Comparison of ENCODE assay signal across 16 mouse cellular contexts in genomic region chr11:59900995-59901394, GRCm38 (mm10). TPM values are rescaled to one million over a fixed set of nuclear protein-coding genes. Genes with fewer than 3 reads are reported as not detected.
A peak's percentile ranks its signal among the peaks of the same experiment; 100 is the strongest.
DNase-seq lines count a peak whose midpoint lies in the region; ATAC-seq and TF ChIP-seq lines count a peak whose summit lies in the region.
"Had no signal": no experiment of that assay in that cellular context is flagged by ENCODE, and none has a peak within 500 bp of the region (broad histone marks: within the 10 kb centered on the region; RNA-seq: fewer than 3 reads in every experiment).

No protein-coding gene starts in this region.

- peaks cover 9% of the 10 kb centered on the region for H3K4me1 ChIP-seq in forebrain, embryonic 15.5 days
- H3K4me1 ChIP-seq in forebrain, postnatal 0 days (ENCODE audit: insufficient read depth), result no peaks in the 10 kb centered on the region
- peaks cover 16% of the 10 kb centered on the region for H3K4me1 ChIP-seq in hindbrain, embryonic 15.5 days (replicated peaks)
- H3K4me1 ChIP-seq in hindbrain, embryonic 14.5 days (replicated peaks; ENCODE audit: control insufficient read depth, insufficient read depth, low read length), result peaks cover 12% of the 10 kb centered on the region; the same call in 1 of the 2 replicates
- H3K4me1 ChIP-seq in lung, postnatal 0 days (ENCODE audit: insufficient read depth, low read depth, low read length), result peaks cover 5% of the 10 kb centered on the region; the same call in 1 of the 2 replicates
- H3K4me1 ChIP-seq in heart, postnatal 0 days (ENCODE audit: control insufficient read depth, insufficient read depth), result peaks cover 33% of the 10 kb centered on the region
- H3K4me1 ChIP-seq in forebrain, embryonic 13.5 days, result peaks cover 6% of the 10 kb centered on the region

- H3K9me3 ChIP-seq in forebrain, embryonic 15.5 days, result no peaks in the 10 kb centered on the region
- no peaks in the 10 kb centered on the region for H3K9me3 ChIP-seq in forebrain, postnatal 0 days (ENCODE audit: low read length)
- no peaks in the 10 kb centered on the region for H3K9me3 ChIP-seq in hindbrain, embryonic 15.5 days
- H3K9me3 ChIP-seq in hindbrain, embryonic 14.5 days (ENCODE audit: control insufficient read depth, low read length), result no peaks in the 10 kb centered on the region
- H3K9me3 ChIP-seq in lung, postnatal 0 days (ENCODE audit: low read length), result no peaks in the 10 kb centered on the region
- no peaks in the 10 kb centered on the region for H3K9me3 ChIP-seq in heart, postnatal 0 days (replicated peaks; ENCODE audit: control insufficient read depth, low read length)
- H3K9me3 ChIP-seq in forebrain, embryonic 13.5 days (replicated peaks), result no peaks in the 10 kb centered on the region
- H3K9me3 ChIP-seq: G1E; limb, embryonic 13.5 days; midbrain, embryonic 10.5 days had no signal

- no peak for DNase-seq in forebrain, postnatal 0 days
- DNase-seq in hindbrain, embryonic 14.5 days (ENCODE audit: low spot score), result no peak
- no peak for DNase-seq in lung, postnatal 0 days (ENCODE audit: low spot score)
- no peak for DNase-seq in lung, postnatal 36 days
- no peak for DNase-seq in heart, postnatal 0 days (ENCODE audit: low spot score)
- DNase-seq: lung, embryonic 14.5 days; right cerebral cortex, postnatal 14 days; thymus, postnatal 14 days had no signal

- WGBS in forebrain, embryonic 15.5 days, result 88% methylated on average over 1 of the region's 1 CpGs
- WGBS in forebrain, postnatal 0 days, result 83% methylated on average over 1 of the region's 1 CpGs
- WGBS in hindbrain, embryonic 15.5 days, result 92% methylated on average over 1 of the region's 1 CpGs
- WGBS in hindbrain, embryonic 14.5 days, result 85% methylated on average over 1 of the region's 1 CpGs
- WGBS in lung, postnatal 0 days, result 81% methylated on average over 1 of the region's 1 CpGs
- 79% methylated on average over 1 of the region's 1 CpGs for WGBS in heart, postnatal 0 days
- 88% methylated on average over 1 of the region's 1 CpGs for WGBS in forebrain, embryonic 13.5 days

- H3K9ac ChIP-seq in forebrain, embryonic 15.5 days (replicated peaks), result no peak overlapping the region
- no peak overlapping the region for H3K9ac ChIP-seq in forebrain, postnatal 0 days
- H3K9ac ChIP-seq in hindbrain, embryonic 15.5 days, result no peak overlapping the region
- no peak overlapping the region for H3K9ac ChIP-seq in hindbrain, embryonic 14.5 days
- no peak overlapping the region for H3K9ac ChIP-seq in lung, postnatal 0 days (replicated peaks; ENCODE audit: low read depth)
- H3K9ac ChIP-seq in heart, postnatal 0 days (replicated peaks; ENCODE audit: low read depth, low read length), result no peak overlapping the region
- no peak overlapping the region for H3K9ac ChIP-seq in forebrain, embryonic 13.5 days
- H3K9ac ChIP-seq: limb, embryonic 13.5 days; lung, embryonic 14.5 days had no signal

- no peak overlapping the region for H3K4me2 ChIP-seq in forebrain, embryonic 15.5 days (replicated peaks)
- H3K4me2 ChIP-seq in forebrain, postnatal 0 days (ENCODE audit: low read depth), result no peak overlapping the region
- H3K4me2 ChIP-seq in hindbrain, embryonic 15.5 days, result no peak overlapping the region
- no peak overlapping the region for H3K4me2 ChIP-seq in hindbrain, embryonic 14.5 days (replicated peaks)
- H3K4me2 ChIP-seq in lung, postnatal 0 days (replicated peaks; ENCODE audit: low read depth, low read length), result no peak overlapping the region
- H3K4me2 ChIP-seq in heart, postnatal 0 days (ENCODE audit: low read depth, low read length), result no peak overlapping the region
- H3K4me2 ChIP-seq in forebrain, embryonic 13.5 days, result no peak overlapping the region
- H3K4me2 ChIP-seq: limb, embryonic 13.5 days; lung, embryonic 14.5 days had no signal

- no peak overlapping the region for H3K4me3 ChIP-seq in forebrain, embryonic 15.5 days
- H3K4me3 ChIP-seq in forebrain, postnatal 0 days (ENCODE audit: low read depth, low read length), result no peak overlapping the region
- no peak overlapping the region for H3K4me3 ChIP-seq in hindbrain, embryonic 15.5 days
- H3K4me3 ChIP-seq in hindbrain, embryonic 14.5 days (replicated peaks; ENCODE audit: low read length), result no peak overlapping the region
- H3K4me3 ChIP-seq in lung, postnatal 0 days (ENCODE audit: low read depth, low read length), result no peak overlapping the region
- H3K4me3 ChIP-seq in heart, postnatal 0 days (ENCODE audit: low read depth, low read length), result no peak overlapping the region
- no peak overlapping the region for H3K4me3 ChIP-seq in forebrain, embryonic 13.5 days
- H3K4me3 ChIP-seq: left cerebral cortex, adult 2 months; limb, embryonic 13.5 days; midbrain, embryonic 10.5 days had no signal

- ATAC-seq in forebrain, embryonic 15.5 days (replicated peaks), result no peak
- no peak for ATAC-seq in forebrain, postnatal 0 days
- no peak for ATAC-seq in hindbrain, embryonic 15.5 days (ENCODE audit: low FRiP score, low read depth)
- no peak for ATAC-seq in hindbrain, embryonic 14.5 days (ENCODE audit: low FRiP score)
- ATAC-seq in lung, postnatal 0 days, result no peak
- ATAC-seq in heart, postnatal 0 days (ENCODE audit: insufficient read depth, low read depth), result no peak
- ATAC-seq in forebrain, embryonic 13.5 days, result no peak
- ATAC-seq: intestine, postnatal 0 days had no signal

- 0 out of 2 replicates have a peak overlapping the region, but pooled peaks have one; percentile 6 for H3K27ac ChIP-seq in forebrain, embryonic 15.5 days (replicated peaks)
- H3K27ac ChIP-seq in forebrain, postnatal 0 days (ENCODE audit: low read depth, low read length), result no peak overlapping the region
- H3K27ac ChIP-seq in hindbrain, embryonic 15.5 days (replicated peaks), result 0 out of 2 replicates have a peak overlapping the region, but pooled peaks have one; percentile 45
- no peak overlapping the region for H3K27ac ChIP-seq in hindbrain, embryonic 14.5 days
- H3K27ac ChIP-seq in lung, postnatal 0 days (ENCODE audit: low read length), result 0 out of 2 replicates have a peak overlapping the region, but pooled peaks have one; percentile 7
- H3K27ac ChIP-seq in heart, postnatal 0 days (ENCODE audit: low read depth), result peak overlapping the region; percentile 66
- H3K27ac ChIP-seq in forebrain, embryonic 13.5 days, result no peak overlapping the region
- H3K27ac ChIP-seq: limb, embryonic 13.5 days; midbrain, embryonic 10.5 days had no signal

- no peaks in the 10 kb centered on the region for H3K27me3 ChIP-seq in forebrain, embryonic 15.5 days
- no peaks in the 10 kb centered on the region for H3K27me3 ChIP-seq in forebrain, postnatal 0 days (ENCODE audit: insufficient read depth, low read length)
- no peaks in the 10 kb centered on the region for H3K27me3 ChIP-seq in hindbrain, embryonic 15.5 days
- no peaks in the 10 kb centered on the region for H3K27me3 ChIP-seq in hindbrain, embryonic 14.5 days (ENCODE audit: control insufficient read depth, insufficient read depth, low read length)
- H3K27me3 ChIP-seq in lung, postnatal 0 days (replicated peaks; ENCODE audit: insufficient read depth, low read length), result no peaks in the 10 kb centered on the region
- H3K27me3 ChIP-seq in heart, postnatal 0 days (ENCODE audit: control insufficient read depth, insufficient read depth, low read length), result no peaks in the 10 kb centered on the region
- H3K27me3 ChIP-seq in forebrain, embryonic 13.5 days, result no peaks in the 10 kb centered on the region
- H3K27me3 ChIP-seq: limb, embryonic 13.5 days had no signal

- no peak for TF ChIP-seq EP300 in lung, postnatal 0 days (IDR thresholded peaks at IDR 0.05)
- TF ChIP-seq EP300 in heart, postnatal 0 days (IDR thresholded peaks at IDR 0.05; ENCODE audit: low read depth), result no peak

- H3K36me3 ChIP-seq in forebrain, embryonic 15.5 days, result no peaks in the 10 kb centered on the region
- no peaks in the 10 kb centered on the region for H3K36me3 ChIP-seq in forebrain, postnatal 0 days (ENCODE audit: insufficient read depth)
- H3K36me3 ChIP-seq in hindbrain, embryonic 15.5 days, result no peaks in the 10 kb centered on the region
- no peaks in the 10 kb centered on the region for H3K36me3 ChIP-seq in hindbrain, embryonic 14.5 days (replicated peaks; ENCODE audit: control insufficient read depth, insufficient read depth)
- H3K36me3 ChIP-seq in lung, postnatal 0 days (ENCODE audit: insufficient read depth, low read length), result no peaks in the 10 kb centered on the region
- H3K36me3 ChIP-seq in heart, postnatal 0 days (replicated peaks; ENCODE audit: control insufficient read depth, insufficient read depth, low read length), result no peaks in the 10 kb centered on the region
- no peaks in the 10 kb centered on the region for H3K36me3 ChIP-seq in forebrain, embryonic 13.5 days (ENCODE audit: poor library complexity, severe bottlenecking)
- H3K36me3 ChIP-seq: G1E; limb, embryonic 13.5 days; midbrain, embryonic 10.5 days had no signal

- TF ChIP-seq CTCF in forebrain, postnatal 0 days (IDR thresholded peaks at IDR 0.05; ENCODE audit: low read depth), result no peak
- TF ChIP-seq CTCF in lung, postnatal 0 days (IDR thresholded peaks at IDR 0.05), result no peak
- TF ChIP-seq CTCF in heart, postnatal 0 days (IDR thresholded peaks at IDR 0.05; ENCODE audit: low read depth), result no peak

RNA-seq across cellular contexts. Expression of gene Med9, which starts 47.0 kb away (rescaled TPM):
- 39.8 and 39.9 TPM in 2 replicates for polyA plus RNA-seq in forebrain, embryonic 15.5 days (2015; fragmentation: Nextera tagmentation; extraction: Ambion mirVana)
- 27.9 and 31.6 TPM in 2 replicates for total RNA-seq in forebrain, postnatal 0 days (2014; rRNA removed)
- 32.4 and 36.0 TPM in 2 replicates for polyA plus RNA-seq in forebrain, postnatal 0 days (2015; fragmentation: Nextera tagmentation; extraction: Ambion mirVana)
- 38.0 and 38.2 TPM in 2 replicates for polyA plus RNA-seq in hindbrain, embryonic 15.5 days (2015; fragmentation: Nextera tagmentation; extraction: Ambion mirVana)
- polyA plus RNA-seq in hindbrain, embryonic 14.5 days (2014; fragmentation: Nextera tagmentation; extraction: Ambion mirVana), result 32.7 and 36.1 TPM in 2 replicates
- polyA plus RNA-seq in lung, postnatal 0 days (2015; fragmentation: Nextera tagmentation; extraction: Ambion mirVana), result 29.0 and 31.3 TPM in 2 replicates
- total RNA-seq in heart, postnatal 0 days (2014; rRNA removed; ENCODE audit: low replicate concordance), result 29.4 and 33.0 TPM in 2 replicates
- 40.8 and 41.1 TPM in 2 replicates for polyA plus RNA-seq in heart, postnatal 0 days (2015; fragmentation: Nextera tagmentation; extraction: Ambion mirVana)
- polyA plus RNA-seq in forebrain, embryonic 13.5 days (2015; fragmentation: Nextera tagmentation; extraction: Ambion mirVana), result 41.9 and 44.7 TPM in 2 replicates

Comparison
In these comparisons a context has a peak if more than half of its experiments do, and no peak if none do; other contexts are left out.
1. H3K27ac ChIP-seq: peak in forebrain, embryonic 15.5 days (single experiment), hindbrain, embryonic 15.5 days (single experiment), lung, postnatal 0 days (single experiment) and heart, postnatal 0 days (single experiment); none in forebrain, postnatal 0 days (single experiment), hindbrain, embryonic 14.5 days (single experiment) and forebrain, embryonic 13.5 days (single experiment).